In the genomic region with DNA sequence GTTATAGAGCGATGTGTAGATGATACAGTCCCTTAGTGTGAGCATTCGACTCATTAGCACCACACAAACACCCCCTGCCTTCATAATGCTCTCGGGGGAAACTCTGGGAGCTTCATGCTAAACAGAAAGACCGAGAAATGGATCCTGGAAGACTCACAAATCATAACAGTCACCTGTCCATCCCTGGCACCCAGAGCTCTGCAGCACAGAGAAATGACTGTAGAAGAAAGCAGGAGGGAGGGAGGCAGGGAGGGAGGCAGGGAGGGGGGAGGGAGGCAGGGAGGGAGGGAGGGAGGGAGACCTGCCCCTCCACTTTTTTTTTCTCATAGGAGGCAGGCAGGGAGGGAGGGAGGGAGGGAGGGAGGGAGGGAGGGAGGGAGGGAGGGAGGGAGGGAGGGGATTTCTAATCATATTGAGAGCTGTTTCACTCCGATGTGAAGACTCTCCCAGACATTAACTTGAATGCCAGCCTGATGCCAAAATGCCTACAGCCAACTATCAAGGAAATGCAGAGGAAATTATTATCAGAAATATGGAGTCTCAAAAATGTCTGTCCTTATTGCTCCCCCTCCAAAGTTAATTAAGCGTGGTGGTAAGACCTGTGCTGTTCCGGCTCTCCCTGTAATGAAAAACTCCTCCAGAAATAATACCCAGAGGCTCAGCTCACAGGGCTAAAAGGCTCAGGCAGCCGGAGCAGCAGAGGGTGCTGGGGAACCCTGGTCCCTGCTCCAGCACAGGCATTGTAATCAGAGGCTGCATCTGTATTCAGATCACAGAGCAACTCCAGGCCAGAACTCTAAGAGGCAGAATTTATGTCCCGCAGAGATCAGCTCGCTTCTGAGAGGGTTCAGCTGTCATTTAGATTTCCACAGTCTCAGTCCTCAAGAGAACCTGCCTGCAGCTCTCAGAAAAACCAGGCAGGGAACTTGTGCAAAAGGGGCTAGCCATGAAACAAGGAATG, we compare ENCODE assay signal across 10 mouse cellular contexts. TPM values are rescaled to one million over a fixed set of nuclear protein-coding genes. Genes with fewer than 3 reads are reported as not detected.
A peak's percentile ranks its signal among the peaks of the same experiment; 100 is the strongest.
DNase-seq lines count a peak whose midpoint lies in the region; ATAC-seq and TF ChIP-seq lines count a peak whose summit lies in the region.
"Had no signal": no experiment of that assay in that cellular context is flagged by ENCODE, and none has a peak within 500 bp of the region (broad histone marks: within the 10 kb centered on the region; RNA-seq: fewer than 3 reads in every experiment).

No protein-coding gene starts in this region.

- no peaks in the 10 kb centered on the region for H3K4me1 ChIP-seq in embryonic facial prominence, embryonic 14.5 days (ENCODE audit: control insufficient read depth, insufficient read depth, low read length)
- H3K4me1 ChIP-seq in midbrain, embryonic 15.5 days = peaks cover 26% of the 10 kb centered on the region
- peaks cover 13% of the 10 kb centered on the region for H3K4me1 ChIP-seq in thymus, adult 2 months (replicated peaks; ENCODE audit: control insufficient read depth, insufficient read depth, low read length)

- no peaks in the 10 kb centered on the region for H3K9me3 ChIP-seq in embryonic facial prominence, embryonic 14.5 days (ENCODE audit: control insufficient read depth, low read length)
- no peaks in the 10 kb centered on the region for H3K9me3 ChIP-seq in midbrain, embryonic 15.5 days
- H3K9me3 ChIP-seq: limb, embryonic 13.5 days had no signal

- no peak overlapping the region for H3K4me2 ChIP-seq in embryonic facial prominence, embryonic 14.5 days (ENCODE audit: low read depth, low read length)
- peak overlapping the region; percentile 18 for H3K4me2 ChIP-seq in midbrain, embryonic 15.5 days
- H3K4me2 ChIP-seq: limb, embryonic 13.5 days had no signal

- ATAC-seq in embryonic facial prominence, embryonic 14.5 days (ENCODE audit: low read depth) = peak; percentile 41; the same call in 1 of the 2 replicates
- ATAC-seq in midbrain, embryonic 15.5 days (replicated peaks) = peak; percentile 93
- no peak for ATAC-seq in CD4-positive, CD25-positive, alpha-beta regulatory T cell, adult 4 months

- no peaks in the 10 kb centered on the region for H3K36me3 ChIP-seq in embryonic facial prominence, embryonic 14.5 days (ENCODE audit: control insufficient read depth, insufficient read depth, low read length)
- H3K36me3 ChIP-seq in midbrain, embryonic 15.5 days (replicated peaks) = no peaks in the 10 kb centered on the region
- H3K36me3 ChIP-seq in thymus, adult 2 months (ENCODE audit: control insufficient read depth, insufficient read depth, low read length) = no peaks in the 10 kb centered on the region
- H3K36me3 ChIP-seq: limb, embryonic 13.5 days had no signal

- H3K9ac ChIP-seq in embryonic facial prominence, embryonic 14.5 days (ENCODE audit: low read depth, low read length) = no peak overlapping the region
- H3K9ac ChIP-seq in midbrain, embryonic 15.5 days = no peak overlapping the region
- H3K9ac ChIP-seq: limb, embryonic 13.5 days had no signal

- peak; percentile 34 for DNase-seq in brain, embryonic 18.5 days (ENCODE audit: low read depth, low spot score)
- DNase-seq in embryonic facial prominence, embryonic 14.5 days (ENCODE audit: low spot score) = peak; percentile 33
- DNase-seq in kidney, adult 18-20 months = peak; percentile 9
- DNase-seq in thymus, adult 2 months = no peak
- DNase-seq in ovary, postnatal 36 days (ENCODE audit: low spot score) = no peak
- DNase-seq: right cerebral cortex, postnatal 4 days; thymus, postnatal 36 days had no signal

- TF ChIP-seq POLR2A in thymus, adult 2 months (IDR thresholded peaks at IDR 0.05; ENCODE audit: control insufficient read depth, extremely low read depth, insufficient read depth, low read length, poor library complexity) = no peak

- H3K27ac ChIP-seq in embryonic facial prominence, embryonic 14.5 days (replicated peaks; ENCODE audit: low read depth, low read length) = no peak overlapping the region
- peak overlapping the region; percentile 89 for H3K27ac ChIP-seq in midbrain, embryonic 15.5 days
- no peak overlapping the region for H3K27ac ChIP-seq in thymus, adult 2 months (ENCODE audit: control insufficient read depth, insufficient read depth, low read length)
- H3K27ac ChIP-seq: limb, embryonic 13.5 days had no signal

- WGBS in embryonic facial prominence, embryonic 14.5 days = 35% methylated on average over 10 of the region's 10 CpGs
- WGBS in midbrain, embryonic 15.5 days = 15% methylated on average over 10 of the region's 10 CpGs
- 80% methylated on average over 10 of the region's 10 CpGs for WGBS in thymus, adult 2 months

- no peak for TF ChIP-seq CTCF in thymus, adult 2 months (IDR thresholded peaks at IDR 0.05; ENCODE audit: borderline replicate concordance, control insufficient read depth, extremely low read depth, insufficient read depth, low read length, poor library complexity)

- H3K27me3 ChIP-seq in embryonic facial prominence, embryonic 14.5 days (replicated peaks; ENCODE audit: control insufficient read depth, insufficient read depth, low read length) = no peaks in the 10 kb centered on the region
- no peaks in the 10 kb centered on the region for H3K27me3 ChIP-seq in midbrain, embryonic 15.5 days (replicated peaks)
- H3K27me3 ChIP-seq in thymus, adult 2 months (ENCODE audit: control insufficient read depth, insufficient read depth, low read length) = no peaks in the 10 kb centered on the region

- no peak overlapping the region for H3K4me3 ChIP-seq in embryonic facial prominence, embryonic 14.5 days (ENCODE audit: low read depth, low read length)
- no peak overlapping the region for H3K4me3 ChIP-seq in midbrain, embryonic 15.5 days
- H3K4me3 ChIP-seq in thymus, adult 2 months (ENCODE audit: control insufficient read depth, insufficient read depth, low read length) = no peak overlapping the region
- H3K4me3 ChIP-seq: limb, embryonic 13.5 days had no signal

RNA-seq across cellular contexts. Expression of a gene that starts 19.9 kb away (rescaled TPM):
- 0.12 and 0.31 TPM in 2 replicates for polyA plus RNA-seq in embryonic facial prominence, embryonic 14.5 days (2014; fragmentation: Nextera tagmentation; extraction: Ambion mirVana)
- 0.74 and 1.4 TPM in 2 replicates for polyA plus RNA-seq in midbrain, embryonic 15.5 days (2015; fragmentation: Nextera tagmentation; extraction: Ambion mirVana)
- polyA plus RNA-seq in thymus, adult 2 months (2012; rRNA removed) = 3.8 and 4.2 TPM in 2 replicates
- polyA plus RNA-seq in CD4-positive, CD25-positive, alpha-beta regulatory T cell, adult 4 months (2017; shearing (Covaris generic)) = 10 to 100 TPM; 11.0 to 12.6 TPM

Comparison
In these comparisons a context has a peak if more than half of its experiments do, and no peak if none do; other contexts are left out.
1. DNase-seq: peak in brain, embryonic 18.5 days (single experiment), embryonic facial prominence, embryonic 14.5 days (single experiment) and kidney, adult 18-20 months (single experiment); none in thymus, adult 2 months (single experiment) and ovary, postnatal 36 days (single experiment).